Mouse (Mus musculus) heart, embryonic 12.5 days (tissue): ENCODE data around the gene A4gnt. TPM values are rescaled to one million over a fixed set of nuclear protein-coding genes. Genes with fewer than 3 reads are reported as not detected.
A peak's percentile ranks its signal among the peaks of the same experiment; 100 is the strongest.
"Not testable (repeated sequence)": the region's sequence is repeated elsewhere in the genome, so short reads cannot be mapped to it uniquely, and the experiment has no call there.

Experiments
- ATAC-seq: fragments of 200-750 bp; cut with Nextera tagmentation; 2 replicates; pipeline ENCODE4 v1.8.0; 2017; ENCODE audit warnings: moderate TSS enrichment, moderate library complexity; ENCODE audit not compliant: insufficient number of reproducible peaks, low FRiP score
- H3K27ac ChIP-seq: fragments of 300-500 bp; sonication (generic); 2 replicates; pipeline ENCODE4 v1.5.1; 2016; ENCODE audit warnings: mild to moderate bottlenecking, moderate library complexity; ENCODE audit not compliant: poor library complexity, severe bottlenecking
- H3K27me3 ChIP-seq: fragments of 300-500 bp; sonication (generic); replicated peaks from 2 replicates; pipeline ENCODE4 v1.6.1; 2016; ENCODE audit warnings: mild to moderate bottlenecking, moderate library complexity
- H3K36me3 ChIP-seq: fragments of 300-500 bp; sonication (generic); 2 replicates; pipeline ENCODE4 v1.6.1; 2016; ENCODE audit warnings: mild to moderate bottlenecking, moderate library complexity
- H3K4me1 ChIP-seq: fragments of 300-500 bp; sonication (generic); replicated peaks from 2 replicates; pipeline ENCODE4 v1.6.1; 2016; ENCODE audit warnings: mild to moderate bottlenecking
- H3K4me2 ChIP-seq: fragments of 300-500 bp; sonication (generic); 2 replicates; pipeline ENCODE4 v1.6.1; 2016; ENCODE audit warnings: mild to moderate bottlenecking, moderate library complexity
- H3K4me3 ChIP-seq: fragments of 300-500 bp; sonication (generic); 2 replicates; pipeline ENCODE4 v1.5.1; 2016; ENCODE audit warnings: mild to moderate bottlenecking
- H3K9ac ChIP-seq: fragments of 300-500 bp; sonication (generic); 2 replicates; pipeline ENCODE4 v1.6.1; 2016; ENCODE audit warnings: mild to moderate bottlenecking, moderate library complexity
- H3K9me3 ChIP-seq: fragments of 300-500 bp; sonication (generic); replicated peaks from 2 replicates; pipeline ENCODE4 v1.6.1; 2016; ENCODE audit warnings: mild to moderate bottlenecking, moderate library complexity
- WGBS: fragments of 180-500 bp; shearing (Covaris S2); methylation state at CpG from one replicate; pipeline ENCODE4 v1.1.7; 2016; 5-methylcytosine and 5-hydroxymethylcytosine counted together
- polyA plus RNA-seq: library from polyadenylated mRNA; unstranded; fragments of >200 nt; fragmentation: Nextera tagmentation; extraction: Ambion mirVana; gene quantifications from 2 replicates; pipeline ENCODE4 v1.2.1, GENCODE M21; 2016

A4gnt gene
- polyA plus RNA-seq = not detected in 2 replicates

DNA sequence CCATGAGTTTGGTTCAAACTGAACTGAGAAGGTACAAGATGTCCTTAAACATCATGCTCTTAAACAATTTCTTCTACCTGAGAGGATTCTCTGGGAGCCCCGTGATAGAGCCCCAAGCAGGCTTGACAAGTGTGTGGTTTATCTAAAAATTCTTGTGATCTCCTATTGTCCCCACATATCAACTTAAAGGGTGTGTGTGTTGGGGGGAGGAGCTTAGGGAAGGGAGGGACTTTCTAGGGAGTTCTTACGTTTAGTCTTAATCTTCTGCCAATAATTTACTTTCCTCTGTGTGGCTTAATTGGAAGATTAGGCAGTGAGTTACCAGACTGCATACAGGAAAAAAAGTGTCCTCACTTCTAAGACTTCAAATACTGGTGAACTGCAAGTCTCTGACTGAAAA lies at the start of gene A4gnt:
TSS of gene A4gnt (plus strand) at position 301 of the 400 bp plus-strand sequence.
- H3K4me1 ChIP-seq = 0 out of 2 replicates have a peak, but pooled peaks cover 4% of the 10 kb centered on the region
- WGBS = 52% methylated on average over 2 of the region's 2 CpGs

GRCm38 (mm10) chr9:99563714-99564113 lies 48.6 kb upstream of the A4gnt start:
- no peak overlapping the region for H3K9ac ChIP-seq
- no peak overlapping the region for H3K27ac ChIP-seq
- no peak overlapping the region for H3K4me2 ChIP-seq
- H3K4me3 ChIP-seq = no peak overlapping the region
- WGBS = 19% methylated on average over 11 of the region's 11 CpGs
- no peak for ATAC-seq
- H3K36me3 ChIP-seq = no peaks in the 10 kb centered on the region
- H3K9me3 ChIP-seq = no peaks in the 10 kb centered on the region
- peaks cover 18% of the 10 kb centered on the region for H3K4me1 ChIP-seq
- no peaks in the 10 kb centered on the region for H3K27me3 ChIP-seq

More for the DNA sequence above, at the start of gene A4gnt:
- Histone ChIP-seq H3K36me3 (no peaks in the 10 kb centered on the region), H3K27me3 (no peaks in the 10 kb centered on the region), H3K27ac (no peak within 1 kb of the TSS), H3K9ac (no peak within 1 kb of the TSS), H3K9me3 (no peaks in the 10 kb centered on the region), H3K4me2 (no peak within 1 kb of the TSS), H3K4me3 (no peak within 1 kb of the TSS)
- ATAC-seq = no peak

DNA sequence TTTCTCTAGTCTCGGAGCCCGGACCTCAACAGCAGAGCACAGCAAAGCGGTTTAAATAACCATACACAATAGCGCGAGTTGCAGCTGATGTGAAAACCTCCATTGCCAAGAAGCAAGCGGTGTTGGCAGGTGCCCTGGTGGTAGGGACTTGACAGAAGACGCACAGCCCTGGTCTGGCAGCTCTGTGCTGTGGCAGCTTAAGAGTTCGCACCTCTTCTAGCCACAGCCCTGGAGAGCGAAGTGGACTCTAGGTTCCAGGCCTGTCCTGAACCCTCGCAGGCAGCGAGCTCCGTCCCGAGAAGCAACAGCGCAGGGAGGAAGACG lies 44.3 kb upstream of the A4gnt start:
- Histone ChIP-seq H3K4me1 (peaks cover 18% of the 10 kb centered on the region), H3K4me3 (peak overlapping the region; percentile 91), H3K27me3 (no peaks in the 10 kb centered on the region; the same call in 1 of the 2 replicates), H3K9ac (peak overlapping the region; percentile 80), H3K27ac (peak overlapping the region; percentile 91), H3K4me2 (peak overlapping the region; percentile 97), H3K9me3 (no peaks in the 10 kb centered on the region), H3K36me3 (no peaks in the 10 kb centered on the region)
- 3% methylated on average over 13 of the region's 15 CpGs for WGBS
- no peak for ATAC-seq

- ATAC-seq = peak; percentile 96
- Histone ChIP-seq H3K27ac (peak within 1 kb of the TSS; percentile 91), H3K4me2 (peak within 1 kb of the TSS; percentile 97), H3K27me3 (peaks cover 3% of the 10 kb centered on the region; the same call in 1 of the 2 replicates), H3K4me3 (peak within 1 kb of the TSS; percentile 91), H3K9me3 (no peaks in the 10 kb centered on the region), H3K36me3 (no peaks in the 10 kb centered on the region), H3K9ac (peak within 1 kb of the TSS; percentile 80), H3K4me1 (peaks cover 16% of the 10 kb centered on the region)
- WGBS = under 1% methylated on average over 70 of the region's 70 CpGs
Observed at GRCm38 (mm10) chr9:99568347-99569070, 43.8 kb upstream of the A4gnt start, which contains the start of gene Armc8. Gene Armc8, minus strand, starts transcription at chr9:99568899.

GRCm38 (mm10) chr9:99569071-99569397 lies 43.3 kb upstream of the A4gnt start:
- peak overlapping the region; percentile 91 for H3K27ac ChIP-seq
- no peaks in the 10 kb centered on the region for H3K36me3 ChIP-seq
- H3K4me2 ChIP-seq = peak overlapping the region; percentile 97
- H3K9ac ChIP-seq = peak overlapping the region; percentile 80
- peaks cover 3% of the 10 kb centered on the region; the same call in 1 of the 2 replicates for H3K27me3 ChIP-seq
- H3K4me1 ChIP-seq = peaks cover 11% of the 10 kb centered on the region
- H3K9me3 ChIP-seq = no peaks in the 10 kb centered on the region
- ATAC-seq = peak; percentile 53
- H3K4me3 ChIP-seq = peak overlapping the region; percentile 91
- WGBS = 2% methylated on average over 9 of the region's 9 CpGs

DNA sequence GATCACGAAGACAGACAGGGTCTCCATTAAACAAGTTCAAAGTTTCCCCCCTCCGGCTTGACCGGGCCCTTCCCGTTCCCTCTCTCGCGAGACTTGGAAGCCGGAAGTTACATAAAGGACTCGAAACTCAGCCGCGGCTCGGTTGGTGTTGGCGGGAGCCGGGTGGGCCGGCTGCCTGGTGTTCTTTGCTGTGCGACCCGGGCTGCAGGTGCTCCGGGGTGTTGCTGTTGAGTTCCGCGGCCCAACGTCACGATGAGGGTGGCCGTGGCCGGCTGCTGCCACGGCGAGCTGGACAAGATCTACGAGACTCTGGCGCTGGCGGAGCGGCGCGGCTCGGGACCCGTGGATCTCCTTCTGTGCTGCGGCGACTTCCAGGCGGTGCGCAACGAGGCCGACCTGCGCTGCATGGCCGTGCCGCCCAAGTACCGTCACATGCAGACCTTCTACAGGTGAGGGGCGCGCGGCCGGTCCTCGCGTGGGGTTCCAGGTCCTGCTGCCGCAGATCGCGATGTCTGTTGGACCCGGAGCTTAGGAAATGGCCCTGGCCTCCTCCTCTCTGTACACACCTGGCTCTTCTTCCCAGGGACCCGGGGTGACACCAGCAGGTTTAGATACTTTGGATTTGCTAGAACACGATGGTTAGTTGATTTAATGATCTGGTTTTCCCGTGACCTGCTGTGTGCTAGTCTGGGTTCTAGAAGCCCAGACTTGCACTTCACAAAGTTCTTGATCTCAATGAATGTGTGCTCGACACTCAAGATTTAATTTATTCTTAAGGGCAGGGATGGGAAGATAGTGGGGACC lies 36.4 kb upstream of the A4gnt start, which contains the start of gene Dbr1:
TSS of gene Dbr1 (plus strand) at position 123 of the 804 bp plus-strand sequence.
- Histone ChIP-seq H3K9ac (peak within 1 kb of the TSS; percentile 91), H3K36me3 (peaks cover 10% of the 10 kb centered on the region), H3K9me3 (no peaks in the 10 kb centered on the region), H3K4me3 (peak within 1 kb of the TSS; percentile 73), H3K4me2 (peak within 1 kb of the TSS; percentile 84), H3K27ac (peak within 1 kb of the TSS; percentile 74), H3K27me3 (peaks cover 3% of the 10 kb centered on the region; the same call in 1 of the 2 replicates), H3K4me1 (peaks cover 9% of the 10 kb centered on the region)
- ATAC-seq = peak; percentile 92
- WGBS = under 1% methylated on average over 57 of the region's 57 CpGs

DNA sequence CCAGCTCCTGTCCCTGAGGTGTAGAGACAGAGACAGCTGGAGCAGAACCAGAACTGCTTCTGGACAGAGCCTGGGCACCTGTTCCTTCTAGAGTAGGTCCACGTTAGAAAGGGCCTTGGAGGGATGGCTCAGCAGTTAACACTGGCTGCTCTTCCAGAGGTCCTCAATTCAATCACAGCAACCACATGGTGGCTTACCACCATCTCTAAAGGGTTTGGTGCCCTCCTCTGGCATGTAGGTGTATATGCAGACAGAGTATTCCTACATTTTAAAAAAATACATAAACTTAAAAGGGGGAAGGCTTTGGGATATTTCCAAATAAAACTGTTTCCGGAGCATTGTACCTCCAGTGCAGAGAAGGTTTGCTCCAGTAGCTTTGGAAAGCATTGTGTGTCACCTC lies 31.6 kb upstream of the A4gnt start:
- no peaks in the 10 kb centered on the region for H3K9me3 ChIP-seq
- peaks cover 42% of the 10 kb centered on the region for H3K36me3 ChIP-seq
- no peaks in the 10 kb centered on the region for H3K27me3 ChIP-seq
- 52% methylated on average over 2 of the region's 2 CpGs for WGBS
- no peak overlapping the region for H3K27ac ChIP-seq
- H3K4me3 ChIP-seq = no peak overlapping the region
- no peak overlapping the region for H3K9ac ChIP-seq
- H3K4me1 ChIP-seq = peaks cover 9% of the 10 kb centered on the region
- no peak overlapping the region for H3K4me2 ChIP-seq
- ATAC-seq = no peak

- no peaks in the 10 kb centered on the region for H3K9me3 ChIP-seq
- no peak overlapping the region for H3K9ac ChIP-seq
- WGBS = 26% methylated on average over 8 of the region's 8 CpGs
- no peak overlapping the region for H3K4me2 ChIP-seq
- no peaks in the 10 kb centered on the region for H3K27me3 ChIP-seq
- no peak for ATAC-seq
- H3K36me3 ChIP-seq = peaks cover 17% of the 10 kb centered on the region
- no peaks in the 10 kb centered on the region for H3K4me1 ChIP-seq
- H3K4me3 ChIP-seq = no peak overlapping the region
- no peak overlapping the region for H3K27ac ChIP-seq
Observed at GRCm38 (mm10) chr9:99587505-99588202, 24.6 kb upstream of the A4gnt start.

DNA sequence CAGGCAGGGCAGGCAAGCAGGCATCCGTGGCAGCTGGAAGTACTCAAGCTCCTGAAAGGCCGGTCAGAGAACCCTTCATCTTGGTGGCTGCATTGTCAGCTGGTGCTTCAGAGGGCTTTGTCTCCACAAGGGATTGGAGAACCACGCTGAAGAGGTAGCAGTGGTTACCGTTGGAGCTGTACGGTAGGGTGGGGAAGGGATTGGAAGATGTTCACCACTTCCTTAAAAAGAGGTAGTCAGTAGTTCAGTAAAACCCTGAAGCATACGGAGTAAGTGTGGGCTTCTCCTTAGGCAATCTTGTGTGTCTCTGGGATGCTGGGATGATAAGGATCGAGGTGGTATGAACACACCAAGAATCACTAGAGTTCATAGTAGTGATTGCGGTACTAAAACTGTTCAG lies 21.2 kb upstream of the A4gnt start:
- 68% methylated on average over 8 of the region's 8 CpGs for WGBS
- Histone ChIP-seq H3K9ac (no peak overlapping the region), H3K4me1 (no peaks in the 10 kb centered on the region), H3K9me3 (peaks cover 5% of the 10 kb centered on the region; the same call in 1 of the 2 replicates), H3K27ac (no peak overlapping the region), H3K4me2 (no peak overlapping the region), H3K27me3 (no peaks in the 10 kb centered on the region), H3K4me3 (no peak overlapping the region), H3K36me3 (no peaks in the 10 kb centered on the region)
- ATAC-seq = no peak

DNA sequence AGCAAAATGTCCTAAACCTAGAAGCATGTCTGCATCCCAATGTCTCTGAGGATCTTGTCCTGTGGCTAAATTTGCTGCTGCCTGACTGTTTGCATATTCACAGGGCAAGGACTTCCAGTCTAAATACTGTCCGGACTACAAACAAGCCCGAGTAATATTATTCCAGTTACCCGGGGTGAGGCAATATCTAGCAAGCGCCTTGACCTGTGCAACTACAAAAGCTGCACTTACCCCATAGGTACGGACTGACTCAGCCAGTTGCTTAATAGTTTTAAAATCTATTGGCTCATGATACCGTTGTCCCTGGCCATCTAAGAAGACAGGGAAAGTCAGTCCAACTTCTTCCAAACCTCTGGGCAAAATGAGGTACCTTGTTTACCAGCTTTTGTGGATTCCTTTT lies 13.2 kb upstream of the A4gnt start:
- H3K4me3 ChIP-seq, H3K27ac ChIP-seq, H3K4me2 ChIP-seq, H3K27me3 ChIP-seq, H3K4me1 ChIP-seq, ATAC-seq, H3K9me3 ChIP-seq, H3K36me3 ChIP-seq, H3K9ac ChIP-seq: not testable (repeated sequence)
- 88% methylated on average over 6 of the region's 6 CpGs for WGBS

DNA sequence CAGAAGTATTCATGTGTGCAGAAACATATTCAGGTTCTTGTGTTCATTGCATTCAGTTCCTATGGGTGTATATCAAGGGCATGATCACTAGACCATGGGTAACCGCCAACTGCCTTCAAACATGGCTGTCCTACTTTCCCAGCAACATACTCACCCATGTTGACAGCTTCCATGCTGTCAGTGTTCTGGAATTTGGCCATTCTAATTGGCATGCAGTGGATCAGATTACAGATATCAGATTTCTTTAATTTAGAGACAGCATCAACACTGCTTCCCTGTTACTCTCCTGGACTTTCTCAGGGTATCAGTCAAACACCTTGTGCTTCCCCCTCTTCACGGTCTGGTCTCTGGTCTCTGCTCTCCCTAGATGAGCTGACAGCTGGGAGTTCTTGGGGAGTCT lies 8.7 kb upstream of the A4gnt start:
- H3K4me1 ChIP-seq = 0 out of 2 replicates have a peak, but pooled peaks cover 2% of the 10 kb centered on the region
- H3K27ac ChIP-seq = no peak overlapping the region
- no peak overlapping the region for H3K9ac ChIP-seq
- 66% methylated on average over 2 of the region's 2 CpGs for WGBS
- H3K4me2 ChIP-seq = no peak overlapping the region
- no peak for ATAC-seq
- no peaks in the 10 kb centered on the region for H3K27me3 ChIP-seq
- no peaks in the 10 kb centered on the region for H3K9me3 ChIP-seq
- no peaks in the 10 kb centered on the region for H3K36me3 ChIP-seq
- no peak overlapping the region for H3K4me3 ChIP-seq
